Mouse (Mus musculus) left cerebral cortex, adult 2 months (tissue): ENCODE data around the gene Ms4a2. TPM values are rescaled to one million over a fixed set of nuclear protein-coding genes. Genes with fewer than 3 reads are reported as not detected.

ENCODE experiments used
- DNase-seq, 2 experiments: peaks; one replicate each; pipeline ENCODE4 v3.0.0; 2021 to 2022; ENCODE audit warnings: low spot score in 2 of 2, mixed read lengths in 1 of 2; ENCODE audit errors: extremely low spot score in 1 of 2
- H3K27ac ChIP-seq: fragments of 200-600 bp; 2 replicates; pipeline ENCODE4 v1.8.1; 2022
- H3K4me3 ChIP-seq: fragments of 200-600 bp; 2 replicates; pipeline ENCODE4 v1.8.1; 2022
- CTCF ChIP-seq: fragments of 200-600 bp; IDR thresholded peaks from 2 replicates; pipeline ENCODE4 v1.8.1; 2022; ENCODE audit warnings: antibody characterized with exemption, mild to moderate bottlenecking, moderate library complexity
- intact Hi-C: fragments of 180-260 bp; cut with DNase I; formaldehyde crosslinking; loops from one replicate; pipeline ENCODE4 v1.15.1; 2025
- total RNA-seq, 2 experiments: library from RNA; stranded (reverse); gene quantifications; 2 replicates each; pipeline ENCODE4 v1.2.3; 2021

Gene Ms4a2
- total RNA-seq, 2 experiments from 2014 or later: not detected

- H3K27ac ChIP-seq: no peak overlapping the region
- H3K4me3 ChIP-seq: no peak overlapping the region
- no peak for DNase-seq
- intact Hi-C loops: no loop called here
- TF ChIP-seq CTCF: no peak
These were observed 48.6 kb downstream of the Ms4a2 start for GRCm38 (mm10) chr19:11574965-11575364.

Other genes with a start within 250 kb of the Ms4a2 start
- 1 to 10 TPM in 1 of 2 experiments, under 1 TPM in 1; 0.57 to 1.6 TPM for gene Ms4a4a, start 248.2 kb downstream of the Ms4a2 start, total RNA-seq
- gene Ms4a4c, start 218.9 kb downstream of the Ms4a2 start, total RNA-seq: under 1 TPM in 1 of 2 experiments, not detected in 1; 0.34 TPM
- gene Ms4a4b, start 180.2 kb downstream of the Ms4a2 start, total RNA-seq: under 1 TPM in 1 of 2 experiments, not detected in 1; 0.20 TPM
- 1 to 10 TPM; 1.4 to 2.3 TPM for gene Ms4a6c, start 154.4 kb downstream of the Ms4a2 start, total RNA-seq
- gene Gm8369, start 137.8 kb downstream of the Ms4a2 start, total RNA-seq: 1 to 10 TPM; 1.3 to 1.5 TPM
- gene Ms4a6b, start 107.2 kb downstream of the Ms4a2 start, total RNA-seq: 1 to 10 TPM; 1.7 to 2.9 TPM
- not detected for gene Ms4a4d, start 86.9 kb downstream of the Ms4a2 start, total RNA-seq
- gene Ms4a6d, start 18.9 kb downstream of the Ms4a2 start, total RNA-seq: 1 to 10 TPM; 1.2 to 1.7 TPM
- not detected for gene Ms4a3, start 17.1 kb upstream of the Ms4a2 start, total RNA-seq
- not detected for gene Oosp2, start 36.8 kb upstream of the Ms4a2 start, total RNA-seq
- not detected for gene Oosp1, start 67.4 kb upstream of the Ms4a2 start, total RNA-seq
- gene Oosp3, start 73.3 kb upstream of the Ms4a2 start, total RNA-seq: not detected
- not detected for gene Gif, start 123.8 kb upstream of the Ms4a2 start, total RNA-seq
- 10 to 100 TPM; 36.8 to 37.9 TPM for gene Mrpl16, start 146.7 kb upstream of the Ms4a2 start, total RNA-seq
- 10 to 100 TPM; 30.9 to 31.4 TPM for gene Stx3, start 195.7 kb upstream of the Ms4a2 start, total RNA-seq
- not detected for gene Olfr1417, start 215.5 kb upstream of the Ms4a2 start, total RNA-seq
- gene Olfr1418, start 237.3 kb upstream of the Ms4a2 start, total RNA-seq: not detected